Mouse (Mus musculus) inflammation-experienced regulatory T-cells, adult 6 months (primary cell): ENCODE results near the gene Tmem222. TPM values are rescaled to one million over a fixed set of nuclear protein-coding genes. Genes with fewer than 3 reads are reported as not detected.

Source experiments
- ATAC-seq: one replicate; pipeline ENCODE4 v1.8.0; 2017
- polyA plus RNA-seq, 3 experiments: library from polyadenylated mRNA; unstranded; fragments of 100-300 nt; shearing (Covaris generic); gene quantifications; one replicate each; pipeline ENCODE4 v1.2.1; 2017

Gene Tmem222
- polyA plus RNA-seq, 3 experiments from 2014 or later, result 69.3 to 98.0 (median 86.0) TPM

- ATAC-seq, result no peak
These were observed 5.1 kb upstream of the Tmem222 start for GRCm38 (mm10) chr4:133282656-133283055.

- ATAC-seq, result no peak
These were observed 4.4 kb upstream of the Tmem222 start for GRCm38 (mm10) chr4:133281951-133282481.

- no peak for ATAC-seq
These were observed 3.9 kb upstream of the Tmem222 start for GRCm38 (mm10) chr4:133281513-133281912.

- no peak for ATAC-seq
These were observed 890 bp upstream of the Tmem222 start for GRCm38 (mm10) chr4:133278482-133278881.

GRCm38 (mm10) chr4:133278067-133278466 lies 475 bp upstream of the Tmem222 start:
- ATAC-seq, result peak; percentile 23

- ATAC-seq, result no peak
These were observed 6.7 kb downstream of the Tmem222 start for GRCm38 (mm10) chr4:133270929-133271328.

GRCm38 (mm10) chr4:133269596-133269995 lies 8.0 kb downstream of the Tmem222 start:
- ATAC-seq, result no peak

GRCm38 (mm10) chr4:133268931-133269330 lies 8.7 kb downstream of the Tmem222 start:
- ATAC-seq, result no peak

GRCm38 (mm10) chr4:133266248-133266880 lies 11.2 kb downstream of the Tmem222 start:
- no peak for ATAC-seq

GRCm38 (mm10) chr4:133265759-133266158 lies 11.8 kb downstream of the Tmem222 start:
- ATAC-seq, result no peak

- ATAC-seq, result no peak
These were observed 12.3 kb downstream of the Tmem222 start for GRCm38 (mm10) chr4:133265297-133265696.

GRCm38 (mm10) chr4:133264559-133264958 lies 13.0 kb downstream of the Tmem222 start:
- ATAC-seq, result no peak

GRCm38 (mm10) chr4:133263756-133264155 lies 13.8 kb downstream of the Tmem222 start:
- peak; percentile 22 for ATAC-seq

GRCm38 (mm10) chr4:133262882-133263281 lies 14.7 kb downstream of the Tmem222 start, which contains the start of gene Sytl1:
TSS of gene Sytl1 (minus strand) at chr4:133263113.
- peak; percentile 64 for ATAC-seq

GRCm38 (mm10) chr4:133262375-133262765 lies 15.2 kb downstream of the Tmem222 start:
- ATAC-seq, result no peak

- peak; percentile 65 for ATAC-seq
These were observed 15.8 kb downstream of the Tmem222 start for GRCm38 (mm10) chr4:133261641-133262374.

- ATAC-seq, result no peak
These were observed 19.7 kb downstream of the Tmem222 start for GRCm38 (mm10) chr4:133257798-133258408.

- no peak for ATAC-seq
These were observed 20.4 kb downstream of the Tmem222 start for GRCm38 (mm10) chr4:133257230-133257629.

- ATAC-seq, result no peak
These were observed 20.8 kb downstream of the Tmem222 start for GRCm38 (mm10) chr4:133256820-133257219.

GRCm38 (mm10) chr4:133255392-133255791 lies 22.2 kb downstream of the Tmem222 start:
- no peak for ATAC-seq

GRCm38 (mm10) chr4:133253412-133253811 lies 24.2 kb downstream of the Tmem222 start:
- no peak for ATAC-seq

GRCm38 (mm10) chr4:133252089-133252488 lies 25.5 kb downstream of the Tmem222 start:
- no peak for ATAC-seq

GRCm38 (mm10) chr4:133251214-133251613 lies 26.4 kb downstream of the Tmem222 start:
- no peak for ATAC-seq
